Mouse (Mus musculus) right cerebral cortex, postnatal 4 days (tissue): ENCODE data around the gene Hamp2.

Source experiments
- DNase-seq: peaks from one replicate; pipeline ENCODE4 v3.0.0-alpha.2; 2022

Hamp2 gene

GRCm38 (mm10) chr7:30888786-30889185, 35.7 kb downstream of the Hamp2 start:
- no peak for DNase-seq

DNA sequence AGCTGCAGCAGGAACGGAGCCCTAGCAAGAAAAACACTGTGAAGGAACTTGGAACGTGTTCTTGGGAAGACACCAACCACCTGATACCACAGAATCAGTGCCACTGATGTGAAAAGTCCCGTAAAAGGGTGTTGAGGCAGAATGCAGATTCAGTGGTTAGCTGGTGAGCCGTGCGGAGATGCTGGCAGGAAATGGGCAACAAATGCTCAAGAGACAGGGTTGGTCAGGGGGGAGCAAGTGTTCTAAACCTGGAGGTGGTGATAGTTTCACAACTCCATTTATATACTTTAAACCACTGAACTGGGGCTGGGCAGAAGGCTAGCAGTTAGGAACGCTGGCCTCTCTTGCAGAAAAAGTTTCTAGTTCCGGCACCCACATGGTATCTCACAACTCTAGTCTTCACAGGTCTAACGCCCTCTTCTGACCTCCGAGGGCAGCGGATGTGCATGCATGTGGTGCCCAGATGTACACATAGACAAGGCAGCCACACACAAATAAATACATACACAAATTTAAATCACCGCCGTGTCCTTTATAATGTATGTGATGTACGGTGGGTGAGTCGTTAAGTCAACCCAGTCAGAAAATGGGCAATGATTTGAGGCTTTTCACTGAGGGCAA, 36.8 kb downstream of the Hamp2 start:
- no peak for DNase-seq

DNA sequence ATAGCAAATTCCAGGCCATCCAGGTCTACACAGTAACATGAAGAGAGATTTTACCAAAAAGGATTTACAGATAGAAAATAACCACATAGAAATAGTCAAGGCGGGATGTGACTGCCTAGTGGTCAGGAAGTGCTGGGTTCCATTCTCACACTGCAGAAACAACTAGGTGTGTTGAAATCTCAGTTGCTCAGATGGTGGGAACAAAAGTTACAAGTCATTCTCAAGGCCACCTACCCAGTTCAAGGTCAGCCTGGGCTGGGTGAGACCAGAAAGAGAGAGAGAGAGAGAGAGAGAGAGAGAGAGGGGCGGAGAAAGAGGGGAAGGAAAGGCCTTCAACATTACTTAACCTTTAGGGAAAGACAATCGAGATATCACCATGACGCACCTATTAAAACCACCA, 37.6 kb downstream of the Hamp2 start:
- no peak for DNase-seq

DNA sequence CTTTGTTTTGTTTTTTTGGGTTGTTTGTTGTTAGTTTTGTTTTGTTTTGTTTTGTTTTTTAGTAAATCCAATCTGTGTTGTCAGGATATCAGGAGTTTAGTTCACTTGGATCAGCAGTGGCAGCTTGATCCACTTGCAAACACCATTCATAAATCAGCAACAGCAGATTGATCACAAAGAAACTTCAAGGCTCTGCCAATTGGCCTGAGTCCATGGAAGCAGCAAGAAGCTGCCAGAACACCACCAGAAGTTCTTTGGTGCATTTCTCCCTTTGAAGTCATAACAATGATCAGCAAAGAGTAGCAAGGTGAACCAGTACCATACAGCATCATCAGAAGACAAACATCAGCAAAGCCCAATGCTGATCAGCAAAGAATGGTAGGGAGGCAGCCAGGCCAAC, 40.4 kb downstream of the Hamp2 start:
- DNase-seq, result no peak

- no peak for DNase-seq
Observed at GRCm38 (mm10) chr7:30881367-30881766, 43.1 kb downstream of the Hamp2 start.

- no peak for DNase-seq
Observed at GRCm38 (mm10) chr7:30880176-30880575, 44.3 kb downstream of the Hamp2 start, which contains the start of gene Cd22. Gene Cd22, minus strand, starts transcription at chr7:30880342.

- no peak for DNase-seq
Observed at GRCm38 (mm10) chr7:30878950-30879349, 45.5 kb downstream of the Hamp2 start.

- peak; percentile 74 for DNase-seq
Observed at GRCm38 (mm10) chr7:30873083-30873482, 51.4 kb downstream of the Hamp2 start.
